ENCODE assay signal across 7 mouse cellular contexts in the genomic region with DNA sequence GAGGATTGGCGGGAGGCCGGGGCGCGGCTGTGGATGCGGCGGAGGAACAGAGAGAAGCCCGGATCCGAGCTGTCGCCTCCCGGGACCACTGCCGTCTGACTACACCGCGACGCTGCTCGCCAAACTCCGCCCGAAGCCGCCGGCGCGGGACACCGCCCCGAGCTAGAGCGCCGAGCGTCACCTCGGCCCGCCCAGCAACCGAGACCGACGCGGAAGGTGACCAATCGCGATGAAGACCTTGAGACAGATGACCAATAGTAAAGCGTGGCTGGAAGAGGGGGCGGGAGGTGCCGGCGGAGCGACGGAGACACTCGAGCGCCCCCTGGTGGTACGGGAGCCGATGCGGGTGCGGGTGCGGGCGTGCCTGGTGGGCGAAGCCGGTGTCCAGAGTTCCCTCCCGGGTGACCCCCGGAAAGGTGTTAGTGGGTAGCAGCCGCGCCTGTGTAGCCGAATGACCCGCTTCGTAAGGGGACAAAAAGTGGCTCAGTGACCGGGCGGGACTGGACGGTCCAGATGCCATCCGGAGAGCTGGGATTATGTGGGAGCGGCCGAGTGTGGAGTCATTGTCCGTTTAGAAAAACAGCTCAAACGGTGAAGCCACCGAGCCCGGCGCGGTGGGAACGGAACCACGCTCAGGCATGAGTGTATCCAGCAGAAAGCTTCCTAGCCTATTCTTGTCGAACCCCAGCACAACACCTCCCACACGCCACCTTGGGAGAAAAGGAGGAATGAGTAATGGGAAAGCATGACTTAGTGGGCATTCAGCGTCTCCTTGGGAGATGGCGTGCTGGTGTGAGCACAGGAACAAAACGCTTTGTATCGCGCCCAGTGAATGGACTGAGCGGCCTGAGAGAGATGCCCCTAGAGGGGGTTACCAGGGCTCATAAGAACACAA. TPM values are rescaled to one million over a fixed set of nuclear protein-coding genes. Genes with fewer than 3 reads are reported as not detected.
A peak's percentile ranks its signal among the peaks of the same experiment; 100 is the strongest.
DNase-seq lines count a peak whose midpoint lies in the region; ATAC-seq and TF ChIP-seq lines count a peak whose summit lies in the region.

A gene (minus strand): TSS at position 98 of the 895 bp plus-strand sequence.

- H3K4me1 ChIP-seq in embryonic facial prominence, embryonic 12.5 days: peaks cover 21% of the 10 kb centered on the region
- H3K4me1 ChIP-seq in kidney, adult 2 months (ENCODE audit: control insufficient read depth, insufficient read depth, low read length): peaks cover 7% of the 10 kb centered on the region; the same call in 1 of the 2 replicates
- peaks cover 21% of the 10 kb centered on the region for H3K4me1 ChIP-seq in limb, embryonic 12.5 days (replicated peaks)
- H3K4me1 ChIP-seq in midbrain, embryonic 15.5 days: peaks cover 42% of the 10 kb centered on the region
- H3K4me1 ChIP-seq in spleen, adult 2 months (ENCODE audit: control insufficient read depth, insufficient read depth, insufficient read length): no peaks in the 10 kb centered on the region; the same call in 1 of the 2 replicates

- under 1% methylated on average over 79 of the region's 79 CpGs for WGBS in embryonic facial prominence, embryonic 12.5 days
- WGBS in kidney, adult 2 months: under 1% methylated on average over 79 of the region's 79 CpGs
- under 1% methylated on average over 79 of the region's 79 CpGs for WGBS in limb, embryonic 12.5 days
- WGBS in midbrain, embryonic 15.5 days: under 1% methylated on average over 75 of the region's 79 CpGs
- under 1% methylated on average over 79 of the region's 79 CpGs for WGBS in spleen, adult 2 months

- TF ChIP-seq POLR2A in kidney, adult 2 months (IDR thresholded peaks at IDR 0.05; ENCODE audit: low read depth, low read length): peak; percentile 85
- peak; percentile 42 for TF ChIP-seq POLR2A in spleen, adult 2 months (IDR thresholded peaks at IDR 0.05; ENCODE audit: low read depth, low read length)

- H3K36me3 ChIP-seq in embryonic facial prominence, embryonic 12.5 days: no peaks in the 10 kb centered on the region
- no peaks in the 10 kb centered on the region for H3K36me3 ChIP-seq in kidney, adult 2 months (ENCODE audit: control insufficient read depth, insufficient read depth, low read length)
- H3K36me3 ChIP-seq in limb, embryonic 12.5 days: no peaks in the 10 kb centered on the region
- no peaks in the 10 kb centered on the region for H3K36me3 ChIP-seq in midbrain, embryonic 15.5 days (replicated peaks)
- H3K36me3 ChIP-seq in spleen, adult 2 months (ENCODE audit: control insufficient read depth, insufficient read depth, low read length): no peaks in the 10 kb centered on the region

- TF ChIP-seq CTCF in kidney, adult 2 months (conservative IDR thresholded peaks at IDR 0.05; ENCODE audit: insufficient read depth, insufficient read length, low read depth, low read length): peak; percentile 82
- TF ChIP-seq CTCF in spleen, adult 2 months (IDR thresholded peaks at IDR 0.05; ENCODE audit: extremely low read depth, insufficient read depth, insufficient read length, insufficient replicate concordance): peak; percentile 97

- peak; percentile 99 for DNase-seq in adrenal gland, postnatal 25 days
- peak; percentile 98 to 100 for DNase-seq in heart, adult 18-20 months
- DNase-seq in kidney, adult 2 months: peak; percentile 98
- peak; percentile 91 to 95 for DNase-seq in spleen, adult 2 months (ENCODE audit: low read depth in 1 of 2, low spot score in 2 of 2)

- H3K4me2 ChIP-seq in embryonic facial prominence, embryonic 12.5 days (replicated peaks): peak within 1 kb of the TSS; percentile 59
- H3K4me2 ChIP-seq in limb, embryonic 12.5 days: peak within 1 kb of the TSS; percentile 75
- H3K4me2 ChIP-seq in midbrain, embryonic 15.5 days: peak within 1 kb of the TSS; percentile 71

- peak within 1 kb of the TSS; percentile 95 for H3K27ac ChIP-seq in embryonic facial prominence, embryonic 12.5 days
- peak within 1 kb of the TSS; percentile 53 for H3K27ac ChIP-seq in kidney, adult 2 months (ENCODE audit: insufficient read depth, low read depth, low read length)
- H3K27ac ChIP-seq in limb, embryonic 12.5 days: peak within 1 kb of the TSS; percentile 95
- peak within 1 kb of the TSS; percentile 98 for H3K27ac ChIP-seq in midbrain, embryonic 15.5 days
- H3K27ac ChIP-seq in spleen, adult 2 months (ENCODE audit: insufficient read depth, low read length): peak within 1 kb of the TSS; percentile 67

- peak within 1 kb of the TSS; percentile 95 for H3K4me3 ChIP-seq in embryonic facial prominence, embryonic 12.5 days
- H3K4me3 ChIP-seq in kidney, adult 2 months (ENCODE audit: insufficient read depth, low read depth, low read length): peak within 1 kb of the TSS; percentile 68
- peak within 1 kb of the TSS; percentile 99 for H3K4me3 ChIP-seq in limb, embryonic 12.5 days (replicated peaks)
- peak within 1 kb of the TSS; percentile 95 for H3K4me3 ChIP-seq in midbrain, embryonic 15.5 days
- H3K4me3 ChIP-seq in spleen, adult 2 months (ENCODE audit: extremely low read depth, insufficient read depth, insufficient read length): peak within 1 kb of the TSS; percentile 85

- no peaks in the 10 kb centered on the region for H3K9me3 ChIP-seq in embryonic facial prominence, embryonic 12.5 days
- H3K9me3 ChIP-seq in limb, embryonic 12.5 days: no peaks in the 10 kb centered on the region
- H3K9me3 ChIP-seq in midbrain, embryonic 15.5 days: no peaks in the 10 kb centered on the region

- no peaks in the 10 kb centered on the region for H3K27me3 ChIP-seq in embryonic facial prominence, embryonic 12.5 days
- no peaks in the 10 kb centered on the region for H3K27me3 ChIP-seq in kidney, adult 2 months (replicated peaks; ENCODE audit: control insufficient read depth, insufficient read depth, low read length)
- no peaks in the 10 kb centered on the region for H3K27me3 ChIP-seq in limb, embryonic 12.5 days
- H3K27me3 ChIP-seq in midbrain, embryonic 15.5 days (replicated peaks): no peaks in the 10 kb centered on the region
- no peaks in the 10 kb centered on the region; the same call in none of the 2 replicates for H3K27me3 ChIP-seq in spleen, adult 2 months (ENCODE audit: control insufficient read depth, insufficient read depth, low read length)

- ATAC-seq in embryonic facial prominence, embryonic 12.5 days (ENCODE audit: insufficient number of reproducible peaks, insufficient read depth, low FRiP score, low TSS enrichment): peak; percentile 94
- ATAC-seq in limb, embryonic 12.5 days (ENCODE audit: insufficient number of reproducible peaks, insufficient read depth, low FRiP score, low TSS enrichment, low read depth): peak; percentile 98
- ATAC-seq in midbrain, embryonic 15.5 days (replicated peaks): peak; percentile 97

- H3K9ac ChIP-seq in embryonic facial prominence, embryonic 12.5 days: peak within 1 kb of the TSS; percentile 97
- peak within 1 kb of the TSS; percentile 97 for H3K9ac ChIP-seq in limb, embryonic 12.5 days (replicated peaks)
- peak within 1 kb of the TSS; percentile 89 for H3K9ac ChIP-seq in midbrain, embryonic 15.5 days

RNA-seq across cellular contexts. Expression of the gene that starts here (rescaled TPM):
- 182 and 199 TPM in 2 replicates for total RNA-seq in adrenal gland, postnatal 25 days (2021)
- 56.1 and 61.5 TPM in 2 replicates for polyA plus RNA-seq in embryonic facial prominence, embryonic 12.5 days (2016; fragmentation: Nextera tagmentation; extraction: Ambion mirVana)
- total RNA-seq in heart, adult 18-20 months (2021): 100 to 1,000 TPM; 154 to 180 TPM
- 31.1 and 35.8 TPM in 2 replicates for polyA plus RNA-seq in kidney, adult 2 months (2012; rRNA removed)
- 46.2 and 52.2 TPM in 2 replicates for polyA plus RNA-seq in limb, embryonic 12.5 days (2016; fragmentation: Nextera tagmentation; extraction: Ambion mirVana)
- polyA plus RNA-seq in midbrain, embryonic 15.5 days (2015; fragmentation: Nextera tagmentation; extraction: Ambion mirVana): 147 and 154 TPM in 2 replicates
- polyA plus RNA-seq in spleen, adult 2 months (2012; rRNA removed): 9.3 and 12.6 TPM in 2 replicates

Comparison
In these comparisons a context has a peak if more than half of its experiments do, and no peak if none do; other contexts are left out.
1. Peak in every context shown above with its lines: DNase-seq, ATAC-seq, H3K4me3 ChIP-seq and H3K27ac ChIP-seq.